Mouse (Mus musculus) ovary, postnatal 36 days (tissue): ENCODE data around the gene Ephb3.

Source experiments
- DNase-seq: peaks from one replicate; pipeline ENCODE4 v3.0.0; 2022; ENCODE audit warnings: low spot score, mixed read lengths

Ephb3 gene

DNA sequence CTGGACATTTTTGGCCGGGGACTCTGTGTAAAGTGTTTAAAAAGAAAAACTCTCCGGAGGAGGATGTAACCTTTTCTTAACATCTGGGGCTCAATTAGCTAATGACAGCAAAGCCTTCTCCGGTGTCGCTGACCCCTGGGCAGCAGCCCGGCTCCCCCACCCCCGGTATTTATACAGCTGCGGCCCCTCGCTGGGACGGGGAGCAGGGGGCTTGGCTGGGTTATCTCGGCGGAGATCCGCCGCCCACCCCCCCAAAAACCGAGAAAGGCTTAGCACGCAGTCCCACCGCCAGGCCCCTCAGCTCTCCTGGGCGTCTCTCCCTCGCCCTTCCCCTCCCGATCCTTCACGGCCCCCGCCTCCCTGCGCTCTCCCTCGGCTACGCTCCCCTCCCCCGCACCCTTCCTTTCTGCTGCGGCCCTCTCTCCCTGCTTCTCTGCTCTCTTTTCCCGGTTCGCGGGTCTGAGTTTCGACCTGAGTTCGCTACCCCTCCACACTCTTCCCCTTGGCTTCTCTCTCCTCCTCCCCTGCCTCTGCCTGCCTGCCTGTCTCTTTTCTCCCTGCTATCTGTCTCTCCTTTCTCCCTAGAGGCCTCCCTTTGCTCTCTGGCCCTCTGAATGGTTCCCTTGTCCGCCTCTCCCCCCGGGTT, 42.0 kb downstream of the Ephb3 start:
- DNase-seq: peak; percentile 52

DNA sequence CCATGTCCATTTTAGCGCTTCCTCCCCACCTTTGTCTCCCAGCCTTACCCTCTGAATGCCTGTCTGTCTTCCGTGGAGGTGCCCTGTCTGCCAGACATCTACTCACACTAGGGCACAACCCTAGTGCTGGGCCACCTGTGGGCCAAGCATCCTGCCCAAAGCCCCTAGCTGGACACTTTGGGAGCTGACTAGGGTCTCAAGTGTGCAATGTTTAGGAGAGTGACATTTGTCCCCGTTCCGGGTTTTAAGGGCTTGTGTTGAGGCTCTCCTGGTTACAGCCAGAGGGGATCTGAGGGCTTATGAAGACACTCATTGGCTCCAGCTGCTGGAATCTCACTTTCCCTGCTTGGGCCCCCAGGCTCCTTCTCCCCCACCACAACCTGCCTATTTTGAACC, 42.5 kb downstream of the Ephb3 start:
- no peak for DNase-seq

DNA sequence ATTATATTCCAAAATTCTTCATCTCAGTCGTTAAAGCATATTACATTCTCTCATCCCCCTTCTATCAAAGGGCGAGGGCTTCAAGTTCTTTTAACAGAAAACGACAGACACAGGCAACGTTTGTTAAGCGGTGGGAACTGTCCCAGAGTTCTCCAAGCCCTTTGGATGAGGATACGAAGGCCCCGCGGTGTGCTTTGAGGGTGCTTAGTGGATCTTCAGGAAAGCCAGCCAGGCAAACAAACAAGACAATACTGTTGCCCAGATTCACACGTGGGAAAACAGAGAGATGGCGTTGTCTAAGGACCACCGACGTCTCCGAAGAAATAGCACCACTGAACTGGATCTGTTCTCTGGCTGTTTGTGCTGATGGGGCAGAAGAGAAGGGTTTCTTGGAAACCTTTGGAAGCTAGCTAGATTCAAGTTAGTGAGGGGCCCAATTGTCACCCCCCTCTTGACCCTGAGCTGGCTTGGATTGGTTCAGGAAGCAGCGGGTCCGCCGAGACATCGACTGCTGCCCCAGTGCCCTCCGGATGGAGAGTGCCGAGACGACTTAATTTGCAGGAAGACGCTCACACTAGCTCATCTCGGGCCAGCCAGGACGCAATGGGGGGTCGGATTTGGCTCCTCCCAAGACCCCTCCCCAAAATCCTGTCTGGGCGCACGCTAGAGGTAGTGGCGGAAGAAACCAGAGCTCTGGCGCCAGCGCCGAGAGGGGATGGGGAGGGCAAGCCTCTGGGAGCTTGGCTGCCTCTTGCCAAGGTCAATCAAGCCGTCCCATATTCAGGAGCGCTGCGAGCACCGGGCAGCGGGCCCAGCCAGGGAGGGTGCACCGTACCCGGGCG, 43.5 kb downstream of the Ephb3 start:
- DNase-seq: peak; percentile 76

DNA sequence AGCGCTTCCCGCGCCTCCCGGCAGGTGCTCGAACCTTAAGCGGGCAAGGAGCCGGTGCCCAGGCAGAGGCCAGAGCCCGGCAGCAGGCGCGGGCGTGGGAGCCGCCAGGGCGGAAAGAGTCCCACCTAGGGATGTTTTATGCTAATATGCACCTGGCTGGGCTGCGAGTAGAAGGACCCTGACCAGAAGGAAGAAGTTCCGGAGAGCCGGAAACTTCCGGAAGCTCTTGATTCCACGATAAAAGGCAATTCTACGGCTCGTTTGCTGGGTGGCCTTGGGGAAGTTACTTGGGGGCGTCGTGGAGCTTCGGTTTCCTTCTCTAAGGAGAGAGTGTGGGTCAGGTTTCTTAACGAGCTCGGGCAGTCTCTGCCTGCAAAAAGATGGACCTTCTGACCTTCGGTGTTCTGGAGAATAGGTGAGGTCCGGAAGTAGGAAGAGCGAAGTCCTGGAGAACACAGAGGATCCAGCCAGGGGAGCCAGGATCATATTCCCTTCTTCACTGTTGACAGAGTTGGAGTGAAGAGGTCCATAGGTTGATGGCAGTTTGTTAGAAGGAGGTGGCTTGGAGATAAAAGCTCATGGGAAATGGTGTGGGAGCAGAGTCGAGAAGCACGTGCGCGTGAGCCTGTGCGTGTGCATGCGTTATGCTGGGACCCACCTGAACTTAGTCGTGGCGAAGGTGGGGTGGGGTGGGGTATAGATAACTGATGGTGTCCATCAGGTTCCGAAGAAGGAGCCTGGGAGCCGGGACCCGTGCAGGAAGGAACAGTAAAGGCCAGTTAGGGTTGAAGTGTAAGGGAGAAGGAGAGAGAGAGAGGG, 44.4 kb downstream of the Ephb3 start:
- no peak for DNase-seq

DNA sequence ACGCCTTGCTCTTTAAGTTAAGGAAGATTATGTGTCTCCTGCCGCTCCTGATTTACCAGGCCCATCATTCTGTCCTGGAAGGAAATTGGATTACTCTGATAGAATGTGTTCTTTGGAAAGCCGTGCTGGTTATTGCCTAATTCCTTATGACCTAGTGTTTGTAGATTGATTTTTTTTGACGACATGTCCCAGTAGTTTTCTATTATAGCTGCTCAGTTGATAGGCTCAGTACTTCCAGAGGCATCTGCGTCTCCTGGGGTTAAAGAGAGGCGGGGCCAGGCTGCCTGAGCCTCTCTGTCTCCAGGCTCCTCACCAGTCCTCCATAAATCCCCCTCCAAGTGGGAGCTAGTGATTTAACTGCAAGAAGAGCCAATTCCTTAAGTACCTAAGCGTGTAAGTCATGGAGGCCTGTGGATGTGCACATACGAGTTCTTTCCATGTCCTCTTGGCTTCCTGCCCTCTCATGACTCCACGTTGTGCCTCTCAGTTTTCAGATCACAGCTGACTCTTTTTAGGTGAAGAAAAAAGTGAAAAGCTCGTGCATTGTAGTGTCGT, 47.9 kb downstream of the Ephb3 start:
- no peak for DNase-seq

DNA sequence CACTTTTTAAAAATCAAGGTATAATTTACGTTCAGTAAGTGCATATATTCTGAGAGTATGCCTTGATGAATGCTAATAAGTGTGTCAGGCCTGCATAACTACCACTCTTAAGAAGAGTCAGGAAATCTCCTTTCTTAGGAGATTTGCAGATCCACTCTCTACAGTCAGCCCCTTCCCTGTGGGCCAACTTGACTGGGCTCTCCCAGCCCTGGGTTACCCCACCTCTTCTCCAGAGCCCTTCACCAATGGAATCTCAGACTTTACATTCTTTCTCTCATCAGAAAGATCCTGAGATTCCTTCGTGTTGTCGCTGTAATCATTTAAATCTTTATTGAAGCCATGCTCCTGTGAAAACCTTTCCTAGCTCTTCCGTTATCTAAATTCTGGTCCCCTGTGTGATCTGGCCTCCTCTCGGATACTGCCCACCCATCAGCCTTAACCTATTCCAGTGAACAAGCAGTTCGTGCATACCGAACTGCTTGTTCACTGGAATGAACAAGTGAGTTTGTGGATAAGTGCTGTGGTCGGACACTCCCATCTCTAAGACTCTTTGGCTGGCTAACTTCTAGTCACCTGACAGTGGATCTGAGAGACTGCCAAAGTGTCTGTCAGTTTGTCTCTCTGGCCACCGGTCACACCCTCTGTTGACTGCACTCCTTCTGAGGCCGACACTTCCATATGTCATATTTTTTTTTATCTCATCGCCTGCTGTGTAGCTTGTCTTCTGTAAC, 51.2 kb downstream of the Ephb3 start:
- DNase-seq: no peak

DNA sequence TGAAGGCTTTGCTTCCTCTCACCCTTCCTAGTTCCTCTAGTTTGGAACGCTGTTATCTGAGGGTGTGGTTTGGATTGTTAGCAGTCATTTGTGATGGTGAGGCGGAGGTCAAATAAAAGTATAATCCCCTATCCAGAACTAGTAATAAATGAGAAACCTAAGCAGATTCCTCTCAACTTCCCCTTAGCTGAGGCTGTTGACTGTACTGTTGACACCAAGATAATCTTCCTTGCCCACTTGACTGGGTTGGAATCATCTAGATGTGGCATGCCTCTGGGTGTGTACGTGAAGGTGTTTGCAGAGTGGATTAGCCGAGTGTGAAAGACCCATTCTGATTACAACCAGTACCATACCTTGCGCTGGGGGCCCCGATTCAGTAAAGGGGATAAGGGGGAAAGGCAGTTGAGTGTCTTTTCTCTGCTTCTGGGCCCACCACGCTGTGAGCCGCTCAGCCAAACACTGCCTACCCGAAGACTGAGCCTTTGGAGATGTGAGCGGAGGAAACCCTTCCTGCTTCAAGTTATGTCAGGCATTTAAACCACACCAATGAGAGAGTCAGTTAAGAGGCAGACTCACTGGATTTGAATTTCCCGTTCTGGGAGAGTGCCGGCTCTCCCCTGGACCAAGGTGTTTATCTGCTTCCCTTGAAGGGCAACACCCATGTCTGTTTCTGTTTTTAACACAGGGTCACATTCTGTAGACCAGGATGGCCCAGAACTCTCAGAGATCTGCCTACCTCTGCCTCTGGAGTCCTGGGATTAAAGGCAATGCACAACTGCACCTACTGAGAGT, 52.2 kb downstream of the Ephb3 start:
- DNase-seq: no peak

DNA sequence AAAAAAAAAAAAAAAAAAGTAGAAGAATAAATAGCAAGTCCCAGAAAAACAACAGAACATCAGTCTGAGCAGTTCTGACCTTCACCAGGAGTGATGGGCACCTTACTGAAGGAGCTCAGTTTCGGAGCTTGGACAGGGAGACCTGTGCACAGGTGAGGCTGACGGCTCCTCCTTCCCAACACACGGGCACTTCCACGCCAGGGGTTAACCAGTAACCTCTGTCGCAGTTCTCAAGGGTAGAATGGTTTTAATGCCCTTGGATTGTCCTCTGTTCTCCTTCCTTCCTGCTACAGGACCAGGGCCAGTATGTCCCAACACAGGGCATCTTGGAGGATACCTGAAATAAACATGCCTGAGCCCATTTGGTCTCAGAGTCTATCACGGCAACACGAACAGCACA, 60.9 kb downstream of the Ephb3 start:
- DNase-seq: no peak

DNA sequence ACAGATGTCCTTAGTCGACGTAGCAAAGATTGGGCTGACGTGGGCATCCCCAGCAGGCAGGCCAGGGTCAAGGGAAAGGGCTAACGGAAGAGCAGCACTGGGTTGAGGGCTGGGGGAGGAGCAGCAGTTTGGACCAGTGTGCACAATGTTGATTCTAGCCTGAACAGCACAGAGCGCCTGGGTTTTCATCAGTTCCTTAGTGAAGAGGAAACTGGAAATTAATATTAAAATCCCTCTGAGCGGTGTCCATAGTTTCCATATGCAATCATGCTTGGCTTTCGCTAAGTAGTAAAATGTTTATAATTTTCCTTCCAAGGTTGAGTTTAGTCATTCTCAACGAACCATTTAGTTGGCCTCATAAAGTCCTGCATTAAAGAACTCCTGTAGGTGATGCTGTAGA, 65.2 kb downstream of the Ephb3 start:
- DNase-seq: no peak

DNA sequence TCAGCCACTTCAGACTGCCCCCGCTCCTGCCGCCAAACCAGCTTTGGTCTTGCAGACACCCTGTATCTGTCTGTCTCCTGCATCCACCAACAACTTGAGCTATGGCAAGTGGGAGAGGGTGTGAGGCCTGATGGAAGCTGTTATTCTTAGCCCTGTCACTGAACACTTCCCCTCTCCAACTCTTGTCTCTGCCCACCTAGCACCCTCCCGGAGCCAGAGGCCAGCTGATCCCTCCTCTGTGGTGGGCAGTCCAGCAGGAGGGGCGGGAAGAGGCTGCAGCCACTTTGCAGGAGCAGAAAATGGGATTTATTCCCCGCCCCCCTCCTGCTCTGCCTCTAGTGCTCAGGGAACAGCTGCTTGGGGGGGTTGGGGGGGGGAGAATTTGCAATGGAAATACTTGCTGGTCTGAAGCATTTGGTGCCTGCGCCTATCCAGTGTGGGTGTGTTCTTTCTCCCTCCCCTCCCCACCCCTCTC, 67.3 kb downstream of the Ephb3 start:
- no peak for DNase-seq

DNA sequence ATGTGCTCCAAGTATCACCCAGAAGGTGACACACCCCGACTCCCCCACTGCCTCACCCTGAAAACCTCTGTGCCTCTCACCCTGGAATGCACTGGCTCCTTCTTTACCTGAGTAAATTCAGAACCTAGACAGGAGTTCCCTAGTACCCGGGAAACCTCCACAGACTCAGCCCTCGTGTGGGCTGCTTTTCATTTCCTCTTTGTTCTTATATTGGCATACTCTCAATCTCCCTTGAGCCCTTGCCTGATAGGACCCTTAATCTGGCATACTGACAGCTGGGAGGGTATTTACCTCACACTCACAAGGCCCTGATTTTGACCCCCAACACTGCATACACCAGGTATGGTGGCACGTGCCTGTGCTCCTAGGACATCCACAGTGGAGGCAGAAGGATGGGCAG, 68.2 kb downstream of the Ephb3 start:
- DNase-seq: no peak
